Mouse (Mus musculus) left cerebral cortex, adult 8-10 months (tissue): ENCODE data around the gene Brpf3. TPM values are rescaled to one million over a fixed set of nuclear protein-coding genes. Genes with fewer than 3 reads are reported as not detected.
"Not testable (repeated sequence)": the region's sequence is repeated elsewhere in the genome, so short reads cannot be mapped to it uniquely, and the experiment has no call there.

ENCODE experiments used
- DNase-seq, 2 experiments: peaks; one replicate each; pipeline ENCODE4 v3.0.0; 2022; ENCODE audit warnings: low spot score in 2 of 2
- total RNA-seq, 4 experiments: library from RNA; stranded (reverse); gene quantifications; 2 replicates each; pipeline ENCODE4 v1.2.4; 2022

Gene Brpf3
- total RNA-seq, 4 experiments from 2014 or later = 44.2 to 56.6 (median 52.6) TPM

- DNase-seq = no peak
These were observed 26.9 kb downstream of the Brpf3 start for GRCm38 (mm10) chr17:28827665-28828231.

- DNase-seq = no peak
These were observed 28.2 kb downstream of the Brpf3 start for GRCm38 (mm10) chr17:28829120-28829519.

- no peak for DNase-seq
These were observed 30.2 kb downstream of the Brpf3 start for GRCm38 (mm10) chr17:28831065-28831464.

- DNase-seq = no peak
These were observed 31.1 kb downstream of the Brpf3 start for GRCm38 (mm10) chr17:28832040-28832439.

GRCm38 (mm10) chr17:28832875-28833274, 32.0 kb downstream of the Brpf3 start:
- no peak for DNase-seq

- no peak for DNase-seq
These were observed 33.8 kb downstream of the Brpf3 start for GRCm38 (mm10) chr17:28834676-28835075.

- DNase-seq = no peak
These were observed 37.0 kb downstream of the Brpf3 start for GRCm38 (mm10) chr17:28837840-28838239.

- not testable (repeated sequence) for DNase-seq
These were observed 41.1 kb downstream of the Brpf3 start for GRCm38 (mm10) chr17:28841947-28842346.

- no peak for DNase-seq
These were observed 42.8 kb downstream of the Brpf3 start for GRCm38 (mm10) chr17:28843665-28844064.

GRCm38 (mm10) chr17:28846974-28847617, 46.2 kb downstream of the Brpf3 start:
- DNase-seq = peak in 1 of 2 experiments; percentile 32

- DNase-seq = no peak
These were observed 49.6 kb downstream of the Brpf3 start for GRCm38 (mm10) chr17:28850511-28850910.

GRCm38 (mm10) chr17:28854377-28854776, 53.5 kb downstream of the Brpf3 start:
- DNase-seq = no peak

GRCm38 (mm10) chr17:28855166-28855885, 54.4 kb downstream of the Brpf3 start:
- no peak for DNase-seq

- DNase-seq = no peak
These were observed 55.1 kb downstream of the Brpf3 start for GRCm38 (mm10) chr17:28856030-28856429.

- no peak for DNase-seq
These were observed 57.3 kb downstream of the Brpf3 start, which contains the start of gene Pnpla1 for GRCm38 (mm10) chr17:28858205-28858604. Gene Pnpla1, plus strand, starts transcription at chr17:28858411.

- DNase-seq = no peak
These were observed 63.0 kb downstream of the Brpf3 start for GRCm38 (mm10) chr17:28863926-28864325.

- DNase-seq = no peak
These were observed 63.6 kb downstream of the Brpf3 start for GRCm38 (mm10) chr17:28864464-28864863.

- DNase-seq = no peak
These were observed 66.0 kb downstream of the Brpf3 start for GRCm38 (mm10) chr17:28866921-28867320.

- no peak for DNase-seq
These were observed 66.5 kb downstream of the Brpf3 start for GRCm38 (mm10) chr17:28867381-28867780.

GRCm38 (mm10) chr17:28869412-28870110, 68.7 kb downstream of the Brpf3 start:
- DNase-seq = peak; percentile 61 to 88

- no peak for DNase-seq
These were observed 69.5 kb downstream of the Brpf3 start for GRCm38 (mm10) chr17:28870435-28870834.

- DNase-seq = no peak
These were observed 70.9 kb downstream of the Brpf3 start for GRCm38 (mm10) chr17:28871831-28872230.
